Mouse (Mus musculus): ENCODE measurements at regions not wholly inside any gene's neighbourhood (a gene's known extent, or its start where the extent isn't known, plus 50 kb on each side); places are given as distances from the start of the nearest gene placed in this dataset.

DNA sequence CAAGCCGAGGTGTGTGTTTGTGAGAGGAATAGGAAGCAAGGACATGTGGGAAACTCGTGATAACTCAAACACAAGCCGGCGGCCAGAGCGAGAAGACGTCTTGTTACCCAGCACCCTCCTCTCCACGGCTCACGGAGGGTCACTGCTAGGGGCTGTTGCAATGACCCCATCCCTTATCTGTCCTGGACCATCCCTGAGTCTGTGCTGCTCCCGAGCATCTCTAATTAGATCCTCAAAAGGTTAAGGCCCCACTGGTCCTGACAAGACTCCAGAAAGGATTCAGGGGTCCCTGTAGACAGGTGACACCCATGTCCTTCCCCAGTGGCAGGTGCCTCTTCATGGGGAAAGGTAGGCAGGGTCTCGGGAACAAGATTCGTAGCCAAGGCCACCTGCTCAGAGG, 212.6 kb downstream of the Gm26897 start:
- Histone ChIP-seq H3K4me1 (ENCODE audit: control insufficient read depth in 2 of 2, insufficient read depth in 2 of 2, low read length in 2 of 2) (no peaks in the 10 kb centered on the region), H3K4me2 (ENCODE audit: low read length) (no peak overlapping the region), H3K9ac (ENCODE audit: low read length) (no peak overlapping the region), H3K27me3 (ENCODE audit: control insufficient read depth, insufficient read depth, low read length) (peaks cover 29% of the 10 kb centered on the region), H3K36me3 (ENCODE audit: control insufficient read depth, insufficient read depth, low read length) (no peaks in the 10 kb centered on the region), H3K4me3 (ENCODE audit: control insufficient read depth in 1 of 2, insufficient read depth in 1 of 2, low read depth in 1 of 2, low read length in 2 of 2) (no peak overlapping the region), H3K27ac (replicated peaks in 1 of 2; ENCODE audit: control insufficient read depth in 1 of 2, insufficient read depth in 1 of 2, low read depth in 2 of 2, low read length in 2 of 2) (no peak overlapping the region), H3K9me3 (ENCODE audit: control insufficient read depth, low read length) (no peaks in the 10 kb centered on the region)
- 76% methylated on average over 11 of the region's 11 CpGs for WGBS
- no peak for ATAC-seq (ENCODE audit: insufficient number of reproducible peaks, insufficient read depth, low FRiP score, low read depth)

GRCm38 (mm10) chr5:111957698-111958097, 224.0 kb downstream of the Gm26897 start:
- Histone ChIP-seq H3K27me3 (ENCODE audit: control insufficient read depth, insufficient read depth, low read length) (peaks cover 22% of the 10 kb centered on the region), H3K4me1 (ENCODE audit: control insufficient read depth in 2 of 2, insufficient read depth in 2 of 2, low read length in 2 of 2) (no peaks in the 10 kb centered on the region), H3K9ac (ENCODE audit: low read length) (no peak overlapping the region), H3K36me3 (ENCODE audit: control insufficient read depth, insufficient read depth, low read length) (no peaks in the 10 kb centered on the region), H3K4me3 (ENCODE audit: control insufficient read depth in 1 of 2, insufficient read depth in 1 of 2, low read depth in 1 of 2, low read length in 2 of 2) (no peak overlapping the region), H3K4me2 (ENCODE audit: low read length) (0 out of 2 replicates have a peak overlapping the region, but pooled peaks have one; percentile 12), H3K27ac (replicated peaks in 1 of 2; ENCODE audit: control insufficient read depth in 1 of 2, insufficient read depth in 1 of 2, low read depth in 2 of 2, low read length in 2 of 2) (no peak overlapping the region), H3K9me3 (ENCODE audit: control insufficient read depth, low read length) (no peaks in the 10 kb centered on the region)
- no peak for ATAC-seq (ENCODE audit: insufficient number of reproducible peaks, insufficient read depth, low FRiP score, low read depth)
- WGBS = 61% methylated on average over 28 of the region's 28 CpGs

GRCm38 (mm10) chr5:111958226-111958625, 224.5 kb downstream of the Gm26897 start:
- Histone ChIP-seq H3K4me2 (ENCODE audit: low read length) (no peak overlapping the region), H3K27me3 (ENCODE audit: control insufficient read depth, insufficient read depth, low read length) (peaks cover 22% of the 10 kb centered on the region), H3K4me1 (ENCODE audit: control insufficient read depth in 2 of 2, insufficient read depth in 2 of 2, low read length in 2 of 2) (no peaks in the 10 kb centered on the region), H3K27ac (replicated peaks in 1 of 2; ENCODE audit: control insufficient read depth in 1 of 2, insufficient read depth in 1 of 2, low read depth in 2 of 2, low read length in 2 of 2) (no peak overlapping the region), H3K4me3 (ENCODE audit: control insufficient read depth in 1 of 2, insufficient read depth in 1 of 2, low read depth in 1 of 2, low read length in 2 of 2) (no peak overlapping the region), H3K9me3 (ENCODE audit: control insufficient read depth, low read length) (no peaks in the 10 kb centered on the region), H3K9ac (ENCODE audit: low read length) (no peak overlapping the region), H3K36me3 (ENCODE audit: control insufficient read depth, insufficient read depth, low read length) (no peaks in the 10 kb centered on the region)
- 55% methylated on average over 17 of the region's 17 CpGs for WGBS
- no peak for ATAC-seq (ENCODE audit: insufficient number of reproducible peaks, insufficient read depth, low FRiP score, low read depth)

DNA sequence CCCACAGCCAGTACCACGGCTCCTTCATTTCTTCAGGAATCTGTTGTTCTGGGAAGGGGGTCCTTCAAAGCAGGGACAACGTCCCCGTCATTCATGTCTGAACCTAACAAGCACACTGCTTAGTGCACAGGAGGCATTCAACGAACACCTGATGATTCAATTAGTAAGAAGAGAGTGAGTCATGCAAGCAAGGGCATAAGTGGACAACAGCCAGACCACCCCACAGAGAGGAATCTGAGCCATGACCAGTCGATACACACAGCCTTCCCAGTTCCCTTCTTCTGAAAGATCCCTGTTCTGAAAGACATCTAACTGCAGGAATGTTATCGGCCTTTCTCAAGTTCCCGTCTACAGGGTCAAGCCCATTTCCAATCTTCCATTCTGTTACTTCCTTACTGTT, 231.6 kb downstream of the Gm26897 start:
- Histone ChIP-seq H3K4me2 (ENCODE audit: low read length) (no peak overlapping the region), H3K9ac (ENCODE audit: low read length) (no peak overlapping the region), H3K4me3 (ENCODE audit: control insufficient read depth in 1 of 2, insufficient read depth in 1 of 2, low read depth in 1 of 2, low read length in 2 of 2) (no peak overlapping the region), H3K36me3 (ENCODE audit: control insufficient read depth, insufficient read depth, low read length) (no peaks in the 10 kb centered on the region), H3K4me1 (ENCODE audit: control insufficient read depth in 2 of 2, insufficient read depth in 2 of 2, low read length in 2 of 2) (no peaks in the 10 kb centered on the region), H3K9me3 (ENCODE audit: control insufficient read depth, low read length) (no peaks in the 10 kb centered on the region), H3K27ac (replicated peaks in 1 of 2; ENCODE audit: control insufficient read depth in 1 of 2, insufficient read depth in 1 of 2, low read depth in 2 of 2, low read length in 2 of 2) (no peak overlapping the region), H3K27me3 (ENCODE audit: control insufficient read depth, insufficient read depth, low read length) (0 out of 2 replicates have a peak, but pooled peaks cover 4% of the 10 kb centered on the region)
- 79% methylated on average over 7 of the region's 7 CpGs for WGBS
- ATAC-seq (ENCODE audit: insufficient number of reproducible peaks, insufficient read depth, low FRiP score, low read depth) = no peak

GRCm38 (mm10) chr5:111968121-111968520, 234.4 kb downstream of the Gm26897 start:
- Histone ChIP-seq H3K9ac (ENCODE audit: low read length) (no peak overlapping the region), H3K4me1 (ENCODE audit: control insufficient read depth in 2 of 2, insufficient read depth in 2 of 2, low read length in 2 of 2) (no peaks in the 10 kb centered on the region), H3K36me3 (ENCODE audit: control insufficient read depth, insufficient read depth, low read length) (no peaks in the 10 kb centered on the region), H3K4me2 (ENCODE audit: low read length) (no peak overlapping the region), H3K9me3 (ENCODE audit: control insufficient read depth, low read length) (no peaks in the 10 kb centered on the region), H3K27me3 (ENCODE audit: control insufficient read depth, insufficient read depth, low read length) (0 out of 2 replicates have a peak, but pooled peaks cover 4% of the 10 kb centered on the region), H3K27ac (replicated peaks in 1 of 2; ENCODE audit: control insufficient read depth in 1 of 2, insufficient read depth in 1 of 2, low read depth in 2 of 2, low read length in 2 of 2) (no peak overlapping the region), H3K4me3 (ENCODE audit: control insufficient read depth in 1 of 2, insufficient read depth in 1 of 2, low read depth in 1 of 2, low read length in 2 of 2) (no peak overlapping the region)
- WGBS = 68% methylated on average over 11 of the region's 11 CpGs
- ATAC-seq (ENCODE audit: insufficient number of reproducible peaks, insufficient read depth, low FRiP score, low read depth) = no peak

DNA sequence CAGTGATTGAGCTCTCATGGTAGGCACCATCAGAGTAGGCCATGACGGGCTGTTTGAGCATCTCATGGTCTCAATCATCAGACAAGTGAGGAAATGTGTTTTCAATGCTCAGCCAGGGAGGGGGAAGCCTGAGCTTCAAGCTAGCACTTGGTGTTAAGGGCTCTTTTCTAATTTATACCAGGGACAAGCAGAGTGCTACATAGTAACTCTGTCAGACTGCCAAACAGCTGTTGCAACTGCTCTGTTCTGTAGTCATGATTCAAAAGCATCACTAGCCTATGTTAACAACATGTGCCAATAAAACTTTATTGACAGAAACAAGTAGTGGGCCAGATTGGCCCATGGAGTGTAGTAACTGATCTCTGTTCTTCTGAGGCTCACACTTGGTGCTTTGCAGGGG, 235.0 kb downstream of the Gm26897 start:
- 70% methylated on average over 1 of the region's 1 CpGs for WGBS
- no peaks in the 10 kb centered on the region for H3K4me1 ChIP-seq (ENCODE audit: control insufficient read depth in 2 of 2, insufficient read depth in 2 of 2, low read length in 2 of 2)
- H3K36me3 ChIP-seq (ENCODE audit: control insufficient read depth, insufficient read depth, low read length) = no peaks in the 10 kb centered on the region
- H3K27me3 ChIP-seq (ENCODE audit: control insufficient read depth, insufficient read depth, low read length) = 0 out of 2 replicates have a peak, but pooled peaks cover 4% of the 10 kb centered on the region
- no peak overlapping the region for H3K27ac ChIP-seq (replicated peaks in 1 of 2; ENCODE audit: control insufficient read depth in 1 of 2, insufficient read depth in 1 of 2, low read depth in 2 of 2, low read length in 2 of 2)
- no peak for ATAC-seq (ENCODE audit: insufficient number of reproducible peaks, insufficient read depth, low FRiP score, low read depth)
- no peak overlapping the region for H3K9ac ChIP-seq (ENCODE audit: low read length)
- H3K4me2 ChIP-seq (ENCODE audit: low read length) = no peak overlapping the region
- no peaks in the 10 kb centered on the region for H3K9me3 ChIP-seq (ENCODE audit: control insufficient read depth, low read length)
- no peak overlapping the region for H3K4me3 ChIP-seq (ENCODE audit: control insufficient read depth in 1 of 2, insufficient read depth in 1 of 2, low read depth in 1 of 2, low read length in 2 of 2)

- 74% methylated on average over 3 of the region's 3 CpGs for WGBS
- H3K27ac ChIP-seq (replicated peaks in 1 of 2; ENCODE audit: control insufficient read depth in 1 of 2, insufficient read depth in 1 of 2, low read depth in 2 of 2, low read length in 2 of 2) = no peak overlapping the region
- no peak for ATAC-seq (ENCODE audit: insufficient number of reproducible peaks, insufficient read depth, low FRiP score, low read depth)
- H3K9me3 ChIP-seq (ENCODE audit: control insufficient read depth, low read length) = peaks cover 10% of the 10 kb centered on the region
- H3K4me3 ChIP-seq (ENCODE audit: control insufficient read depth in 1 of 2, insufficient read depth in 1 of 2, low read depth in 1 of 2, low read length in 2 of 2) = no peak overlapping the region
- no peak overlapping the region for H3K9ac ChIP-seq (ENCODE audit: low read length)
- H3K4me1 ChIP-seq (ENCODE audit: control insufficient read depth in 2 of 2, insufficient read depth in 2 of 2, low read length in 2 of 2) = no peaks in the 10 kb centered on the region
- no peaks in the 10 kb centered on the region for H3K36me3 ChIP-seq (ENCODE audit: control insufficient read depth, insufficient read depth, low read length)
- H3K4me2 ChIP-seq (ENCODE audit: low read length) = no peak overlapping the region
- 0 out of 2 replicates have a peak, but pooled peaks cover 4% of the 10 kb centered on the region for H3K27me3 ChIP-seq (ENCODE audit: control insufficient read depth, insufficient read depth, low read length)
These were observed 237.5 kb downstream of the Gm26897 start for GRCm38 (mm10) chr5:111971193-111971592.

- H3K36me3 ChIP-seq (ENCODE audit: control insufficient read depth, insufficient read depth, low read length) = no peaks in the 10 kb centered on the region
- 0 out of 2 replicates have a peak, but pooled peaks cover 4% of the 10 kb centered on the region for H3K27me3 ChIP-seq (ENCODE audit: control insufficient read depth, insufficient read depth, low read length)
- no peak overlapping the region for H3K4me3 ChIP-seq (ENCODE audit: control insufficient read depth in 1 of 2, insufficient read depth in 1 of 2, low read depth in 1 of 2, low read length in 2 of 2)
- 66% methylated on average over 3 of the region's 3 CpGs for WGBS
- H3K27ac ChIP-seq (replicated peaks in 1 of 2; ENCODE audit: control insufficient read depth in 1 of 2, insufficient read depth in 1 of 2, low read depth in 2 of 2, low read length in 2 of 2) = no peak overlapping the region
- H3K4me2 ChIP-seq (ENCODE audit: low read length) = no peak overlapping the region
- peaks cover 10% of the 10 kb centered on the region for H3K9me3 ChIP-seq (ENCODE audit: control insufficient read depth, low read length)
- no peaks in the 10 kb centered on the region for H3K4me1 ChIP-seq (ENCODE audit: control insufficient read depth in 2 of 2, insufficient read depth in 2 of 2, low read length in 2 of 2)
- no peak for ATAC-seq (ENCODE audit: insufficient number of reproducible peaks, insufficient read depth, low FRiP score, low read depth)
- H3K9ac ChIP-seq (ENCODE audit: low read length) = no peak overlapping the region
These were observed 238.2 kb downstream of the Gm26897 start for GRCm38 (mm10) chr5:111971952-111972351.
